Mouse (Mus musculus): Measurements from ENCODE around the gene Mfge8.
A peak's percentile ranks its signal among the peaks of the same experiment; 100 is the strongest.

Gene Mfge8

DNA sequence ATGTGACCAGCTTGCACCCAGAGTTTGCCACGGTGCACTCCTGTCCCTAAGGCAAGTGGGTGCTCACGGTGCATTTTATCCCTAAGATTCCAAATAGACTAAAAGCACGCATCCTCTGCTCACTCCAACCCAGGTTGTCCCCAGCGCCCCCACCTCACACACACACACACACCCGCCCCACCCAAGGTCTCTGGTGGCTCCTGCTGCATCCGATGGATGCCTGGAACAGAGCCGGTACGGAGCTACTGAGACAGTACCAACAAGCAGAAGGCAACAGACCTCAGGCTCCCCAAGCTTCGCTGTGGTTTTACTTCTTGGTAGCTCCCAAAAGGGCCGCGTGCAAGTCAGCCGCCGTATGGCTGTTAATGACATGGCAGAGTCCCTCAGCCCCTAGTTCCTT, 18.5 kb downstream of the Mfge8 start:
- DNase-seq (ENCODE audit: low read depth, low spot score) = no peak

DNA sequence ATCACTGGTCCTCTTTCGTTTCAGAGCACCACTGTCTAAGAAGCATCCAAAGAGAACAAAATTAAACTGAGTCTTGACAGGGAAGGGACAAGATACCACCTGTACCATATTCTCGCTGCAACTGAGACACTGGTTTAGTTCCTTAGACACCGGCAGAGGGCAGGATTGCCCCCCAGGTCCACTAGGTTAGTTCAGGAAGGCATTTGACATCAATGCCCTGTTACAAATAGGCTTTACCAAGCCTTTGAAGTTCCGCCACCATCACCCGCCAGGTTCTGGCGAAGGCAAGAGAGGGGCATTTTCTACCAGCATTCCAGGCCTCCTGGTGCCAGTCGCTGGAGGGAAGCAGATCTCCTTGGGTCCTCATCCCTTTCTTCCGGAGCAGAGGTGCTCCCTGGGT, 19.0 kb downstream of the Mfge8 start:
- DNase-seq (ENCODE audit: low read depth, low spot score) = no peak

DNA sequence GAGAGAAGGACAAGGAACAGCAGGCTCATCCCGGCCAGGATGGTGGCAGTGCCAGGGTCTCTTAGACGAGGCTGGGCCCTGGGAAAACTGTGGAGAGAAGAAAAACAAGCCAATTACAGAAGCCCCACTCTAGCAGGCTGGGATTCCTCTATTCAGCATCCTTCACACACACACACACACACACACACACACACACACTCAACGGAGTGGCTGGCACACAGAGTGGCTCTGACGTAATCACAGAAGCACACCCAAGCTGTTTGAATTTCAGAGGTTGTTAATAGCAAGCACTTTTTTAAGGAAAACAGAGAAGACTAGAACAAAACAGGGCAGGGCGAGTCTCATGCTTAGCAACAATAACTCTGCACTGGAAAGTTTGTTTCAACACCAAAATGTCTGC, 25.4 kb downstream of the Mfge8 start:
- peak; percentile 22 for DNase-seq (ENCODE audit: low read depth, low spot score)

DNA sequence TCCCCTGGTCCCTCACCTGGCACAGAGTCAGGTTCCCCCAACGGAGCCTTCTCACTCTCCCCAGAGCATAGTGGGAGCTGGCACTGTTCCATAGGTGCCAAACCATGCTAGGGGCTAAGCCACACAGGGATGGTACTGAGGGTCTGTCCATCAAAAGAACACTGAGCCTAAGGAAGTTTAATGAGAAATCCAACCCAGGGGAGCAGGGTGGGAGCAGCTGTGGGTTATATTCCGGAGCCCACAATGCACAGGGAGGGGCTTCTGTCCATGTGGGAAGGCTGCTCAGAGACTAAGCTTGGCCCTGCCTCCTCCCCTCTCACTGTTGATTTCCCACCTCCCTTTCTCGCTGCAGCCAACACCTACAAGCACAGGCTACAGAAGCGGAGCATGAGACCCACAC, 35.0 kb downstream of the Mfge8 start:
- no peak for DNase-seq (ENCODE audit: low read depth, low spot score)

DNA sequence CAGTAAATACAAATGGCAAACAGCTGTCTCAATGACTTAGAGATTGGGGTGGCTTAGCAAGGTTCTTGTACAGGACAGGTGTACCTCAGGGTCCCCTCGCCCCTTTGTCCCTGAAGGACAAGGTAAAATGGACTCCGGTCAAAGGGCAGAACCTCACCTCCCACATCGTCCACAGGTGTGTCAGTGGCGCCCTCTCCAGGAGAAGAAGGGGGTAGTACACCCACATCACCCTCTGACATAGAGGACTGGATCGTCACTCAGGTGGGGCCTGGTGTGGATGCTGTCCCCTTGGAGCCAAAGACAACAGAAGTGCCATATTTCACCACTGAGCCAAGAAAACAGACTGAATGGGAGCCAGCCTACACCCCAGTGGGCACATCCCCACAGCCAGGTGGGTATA, 52.4 kb downstream of the Mfge8 start:
- no peak for DNase-seq (ENCODE audit: low read depth, low spot score)

DNA sequence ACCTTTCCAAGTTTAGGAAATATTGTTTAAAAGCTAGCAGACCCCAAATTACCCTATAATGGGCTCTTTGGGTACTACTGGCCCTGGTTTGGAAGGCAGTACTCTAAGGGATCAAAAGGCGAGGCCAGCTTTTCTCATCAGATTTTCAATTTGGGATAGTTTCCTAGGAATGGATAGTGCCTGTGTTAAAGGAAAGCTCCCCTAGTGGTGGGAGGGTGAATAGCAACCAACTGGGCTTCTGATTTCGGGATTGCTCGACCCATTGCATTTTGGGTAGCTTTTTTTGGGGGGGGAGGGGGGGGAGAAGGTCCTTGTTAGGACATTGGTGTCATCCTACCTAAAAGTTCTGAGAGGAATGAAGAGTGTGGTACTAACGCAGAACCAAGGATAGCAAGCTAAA, 59.7 kb downstream of the Mfge8 start:
- DNase-seq (ENCODE audit: low read depth, low spot score) = no peak
